9 mouse cellular contexts compared by ENCODE assay signal in genomic region chr7:96575202-96575650, GRCm38 (mm10).
DNase-seq lines count a peak whose midpoint lies in the region; ATAC-seq and TF ChIP-seq lines count a peak whose summit lies in the region.
"Had no signal": no experiment of that assay in that cellular context is flagged by ENCODE, and none has a peak within 500 bp of the region (broad histone marks: within the 10 kb centered on the region; RNA-seq: fewer than 3 reads in every experiment).

No protein-coding gene starts in this region.

- peak overlapping the region; percentile 77 for H3K27ac ChIP-seq in forebrain, embryonic 16.5 days (ENCODE audit: low read length)
- H3K27ac ChIP-seq in layer of hippocampus, adult 2 months = peak overlapping the region; percentile 76
- H3K27ac ChIP-seq in lung, postnatal 0 days (ENCODE audit: low read length) = no peak overlapping the region
- H3K27ac ChIP-seq in stomach, embryonic 16.5 days (ENCODE audit: low read length) = peak overlapping the region; percentile 63
- H3K27ac ChIP-seq: liver, embryonic 13.5 days had no signal

- H3K36me3 ChIP-seq in forebrain, embryonic 16.5 days (ENCODE audit: control insufficient read depth, insufficient read depth) = no peaks in the 10 kb centered on the region
- H3K36me3 ChIP-seq in lung, postnatal 0 days (ENCODE audit: insufficient read depth, low read length) = no peaks in the 10 kb centered on the region
- no peaks in the 10 kb centered on the region for H3K36me3 ChIP-seq in stomach, embryonic 16.5 days (ENCODE audit: control insufficient read depth, insufficient read depth, low read length)
- H3K36me3 ChIP-seq: liver, embryonic 13.5 days had no signal

- WGBS in forebrain, embryonic 16.5 days = 10% methylated on average over 7 of the region's 7 CpGs
- 16% methylated on average over 7 of the region's 7 CpGs for WGBS in lung, postnatal 0 days
- 33% methylated on average over 7 of the region's 7 CpGs for WGBS in stomach, embryonic 16.5 days

- no peak for TF ChIP-seq CTCF in layer of hippocampus, adult 2 months (conservative IDR thresholded peaks at IDR 0.05)
- TF ChIP-seq CTCF in lung, postnatal 0 days (IDR thresholded peaks at IDR 0.05) = no peak

- intact Hi-C loops in heart, postnatal 14 days (cut with DNase I) = no loop called here

- TF ChIP-seq EP300 in lung, postnatal 0 days (IDR thresholded peaks at IDR 0.05) = peak; percentile 35

- no peaks in the 10 kb centered on the region for H3K27me3 ChIP-seq in forebrain, embryonic 16.5 days (replicated peaks; ENCODE audit: control insufficient read depth, insufficient read depth, low read length)
- H3K27me3 ChIP-seq in lung, postnatal 0 days (replicated peaks; ENCODE audit: insufficient read depth, low read length) = no peaks in the 10 kb centered on the region
- H3K27me3 ChIP-seq in stomach, embryonic 16.5 days (ENCODE audit: control insufficient read depth, insufficient read depth, low read length) = no peaks in the 10 kb centered on the region

- no peak overlapping the region for H3K4me2 ChIP-seq in forebrain, embryonic 16.5 days (ENCODE audit: low read length)
- no peak overlapping the region for H3K4me2 ChIP-seq in lung, postnatal 0 days (replicated peaks; ENCODE audit: low read depth, low read length)
- H3K4me2 ChIP-seq in stomach, embryonic 16.5 days (ENCODE audit: low read depth, low read length) = no peak overlapping the region
- H3K4me2 ChIP-seq: liver, embryonic 13.5 days had no signal

- H3K4me1 ChIP-seq in forebrain, embryonic 16.5 days (replicated peaks; ENCODE audit: control insufficient read depth, insufficient read depth, low read length) = peaks cover 47% of the 10 kb centered on the region
- no peaks in the 10 kb centered on the region for H3K4me1 ChIP-seq in lung, postnatal 0 days (ENCODE audit: insufficient read depth, low read depth, low read length)
- H3K4me1 ChIP-seq in stomach, embryonic 16.5 days (ENCODE audit: control insufficient read depth, insufficient read depth, low read length) = peaks cover 8% of the 10 kb centered on the region
- H3K4me1 ChIP-seq: liver, embryonic 13.5 days had no signal

- no peak overlapping the region for H3K4me3 ChIP-seq in forebrain, embryonic 16.5 days (replicated peaks; ENCODE audit: low read length)
- no peak overlapping the region for H3K4me3 ChIP-seq in layer of hippocampus, adult 2 months
- H3K4me3 ChIP-seq in lung, postnatal 0 days (ENCODE audit: low read depth, low read length) = no peak overlapping the region
- H3K4me3 ChIP-seq in stomach, embryonic 16.5 days (replicated peaks; ENCODE audit: low read length) = no peak overlapping the region
- H3K4me3 ChIP-seq: liver, embryonic 13.5 days had no signal

- ATAC-seq in forebrain, embryonic 16.5 days = peak; percentile 99
- ATAC-seq in lung, postnatal 0 days = peak; percentile 92
- peak; percentile 81; the same call in 1 of the 2 replicates for ATAC-seq in stomach, embryonic 16.5 days (ENCODE audit: insufficient read depth, low FRiP score)

- no peaks in the 10 kb centered on the region for H3K9me3 ChIP-seq in forebrain, embryonic 16.5 days (ENCODE audit: control insufficient read depth, low read length)
- no peaks in the 10 kb centered on the region for H3K9me3 ChIP-seq in lung, postnatal 0 days (ENCODE audit: low read length)
- H3K9me3 ChIP-seq in stomach, embryonic 16.5 days (replicated peaks; ENCODE audit: control insufficient read depth, low read length) = no peaks in the 10 kb centered on the region
- H3K9me3 ChIP-seq: liver, embryonic 13.5 days had no signal

- DNase-seq in urinary bladder, adult 18-20 months (ENCODE audit: low spot score in 2 of 2) = peak; percentile 44 to 70
- DNase-seq in urinary bladder, postnatal 10 days (ENCODE audit: low spot score) = no peak
- DNase-seq in heart, postnatal 14 days = peak; percentile 73 to 84
- DNase-seq in layer of hippocampus, adult 2 months (ENCODE audit: low spot score in 2 of 2) = peak; percentile 85 to 93
- peak; percentile 92 for DNase-seq in lung, postnatal 0 days (ENCODE audit: low spot score)
- DNase-seq in thymus, postnatal 25 days = no peak
- DNase-seq: liver, embryonic 13.5 days had no signal

- H3K9ac ChIP-seq in forebrain, embryonic 16.5 days (replicated peaks; ENCODE audit: low read depth, low read length) = no peak overlapping the region
- no peak overlapping the region for H3K9ac ChIP-seq in lung, postnatal 0 days (replicated peaks; ENCODE audit: low read depth)
- 0 out of 2 replicates have a peak overlapping the region, but pooled peaks have one; percentile 17 for H3K9ac ChIP-seq in stomach, embryonic 16.5 days (ENCODE audit: low read length)
- H3K9ac ChIP-seq: liver, embryonic 13.5 days had no signal

Comparison
In these comparisons a context has a peak if more than half of its experiments do, and no peak if none do; other contexts are left out.
1. DNase-seq: peak in urinary bladder, adult 18-20 months (2 of 2), heart, postnatal 14 days (2 of 2), layer of hippocampus, adult 2 months (2 of 2) and lung, postnatal 0 days (single experiment); none in urinary bladder, postnatal 10 days (single experiment) and thymus, postnatal 25 days (single experiment).
2. Peak in every context shown above with its lines, with median percentiles within 50 percentile points of each other: ATAC-seq.